Mouse (Mus musculus) spleen, postnatal 4 days (tissue): Measurements from ENCODE around the gene Slc37a4.
"Not testable (repeated sequence)": the region's sequence is repeated elsewhere in the genome, so short reads cannot be mapped to it uniquely, and the experiment has no call there.

Experiments used
- DNase-seq, 2 experiments: peaks; one replicate each; pipeline ENCODE4 v3.0.0; 2022; ENCODE audit warnings: low spot score in 2 of 2

Slc37a4 gene

DNA sequence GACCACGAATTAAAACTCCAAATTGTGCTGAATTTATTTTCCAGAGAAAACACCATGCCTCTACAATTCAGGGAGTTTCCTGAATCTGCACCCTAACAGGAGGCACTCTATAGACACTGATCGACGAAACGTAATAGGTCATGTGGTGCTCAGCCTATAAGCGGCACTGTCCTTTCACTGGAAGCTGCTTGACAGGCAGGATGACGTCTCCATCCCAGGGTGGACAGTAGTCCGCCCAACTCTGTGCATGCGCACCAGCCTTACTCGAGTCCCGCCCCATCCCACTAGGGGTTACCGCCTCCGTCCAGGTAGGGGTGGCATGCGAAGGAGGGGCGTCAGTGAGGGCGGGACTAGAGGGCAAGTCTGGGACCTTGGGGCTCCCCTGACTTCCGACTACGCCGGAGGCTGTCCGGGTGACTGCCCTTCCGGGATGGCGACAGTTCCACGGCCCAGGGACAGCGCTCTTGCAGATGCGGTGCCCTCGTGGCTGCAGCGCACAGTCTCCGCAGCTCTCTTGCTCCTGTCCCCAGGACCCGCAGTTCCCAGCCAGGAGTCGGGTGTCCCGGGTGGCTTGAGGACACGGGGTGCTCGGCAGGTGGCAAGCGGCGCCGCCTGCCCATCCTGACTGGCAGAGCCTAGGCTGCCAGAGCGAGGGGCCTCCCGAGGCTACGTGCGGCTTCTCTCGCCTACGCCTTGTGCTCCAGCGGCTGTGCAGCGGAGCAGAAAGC is at the start of gene Slc37a4:
Gene Slc37a4 (plus strand): TSS at position 169 of the 728 bp plus-strand sequence.
- peak; percentile 94 to 95 for DNase-seq

DNA sequence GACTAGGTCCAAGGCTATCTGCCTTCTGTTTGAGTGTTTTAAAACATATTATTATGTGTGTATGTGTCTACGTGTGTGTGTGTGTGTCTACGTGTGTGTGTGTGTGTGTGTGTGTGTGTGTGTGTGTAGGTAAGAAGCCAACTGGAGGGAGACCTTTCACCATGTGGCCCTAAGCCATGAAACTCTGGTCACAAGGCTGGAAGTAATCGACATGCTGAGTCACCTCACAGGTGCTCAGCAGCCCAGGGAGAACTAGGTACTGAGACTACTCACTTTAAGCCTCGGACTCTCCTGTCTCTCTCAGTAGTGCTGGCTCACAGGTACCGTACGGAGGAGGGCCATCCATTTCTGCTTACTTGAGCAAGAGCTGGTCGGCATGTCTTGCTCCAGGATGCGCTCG is 49.5 kb upstream of the Slc37a4 start:
- no peak for DNase-seq

DNA sequence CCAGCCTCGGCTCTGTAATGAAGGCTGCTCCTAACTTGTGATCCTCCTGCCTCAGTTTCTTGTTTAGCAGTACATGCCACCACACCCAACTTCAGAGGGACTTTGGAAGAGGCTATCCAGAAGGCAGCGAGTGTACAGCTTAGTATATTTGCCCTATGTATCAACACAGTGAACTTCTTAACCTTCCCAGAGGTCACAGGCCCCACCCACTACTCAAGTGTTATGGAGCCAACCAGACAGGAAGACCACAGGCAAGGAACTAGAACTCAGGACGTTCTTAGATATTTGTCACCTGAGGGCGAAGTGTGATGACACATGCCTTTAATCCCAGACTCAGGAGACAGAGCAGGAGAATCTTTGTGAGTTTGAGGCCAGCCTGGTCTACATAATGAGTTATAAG is 49.0 kb upstream of the Slc37a4 start:
- DNase-seq, result no peak

DNA sequence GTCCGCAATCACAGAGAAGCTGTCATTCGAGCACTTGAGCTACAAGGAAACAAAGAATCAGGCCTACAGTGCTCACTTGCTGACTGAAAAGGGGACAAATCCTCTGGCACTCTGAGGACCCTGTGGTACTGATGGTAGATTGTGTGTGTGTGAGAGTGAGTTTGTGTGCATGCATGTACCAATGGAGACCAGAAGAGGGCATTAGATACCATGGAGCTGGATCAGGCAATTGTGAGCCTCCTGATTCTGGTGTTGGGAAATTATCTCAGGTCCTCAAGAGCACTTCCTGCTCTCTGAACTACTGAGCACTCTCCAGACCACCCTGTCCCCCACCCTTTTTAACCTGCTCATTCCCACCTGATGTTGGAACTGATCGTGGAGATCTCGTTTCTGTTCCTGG is 48.1 kb upstream of the Slc37a4 start:
- no peak for DNase-seq

DNA sequence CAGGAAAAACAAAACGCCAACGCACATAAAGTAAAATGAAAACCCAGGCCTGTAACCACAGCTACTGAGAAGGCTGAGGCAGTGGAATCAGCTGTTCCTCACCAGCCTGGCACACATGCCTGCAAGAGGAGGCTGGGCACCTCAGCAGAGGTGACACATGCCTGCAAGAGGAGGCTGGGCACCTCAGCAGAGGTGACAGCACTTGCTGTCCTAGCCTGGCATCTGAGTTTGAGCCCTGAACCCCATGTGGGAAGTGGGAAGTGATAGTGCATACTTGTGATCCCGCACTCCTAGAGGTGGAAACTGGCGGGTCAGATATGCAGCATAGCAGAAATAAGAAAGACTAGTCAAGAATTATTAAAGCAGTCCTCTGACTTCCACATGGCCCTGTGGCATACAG is 45.3 kb upstream of the Slc37a4 start:
- DNase-seq, result no peak

DNA sequence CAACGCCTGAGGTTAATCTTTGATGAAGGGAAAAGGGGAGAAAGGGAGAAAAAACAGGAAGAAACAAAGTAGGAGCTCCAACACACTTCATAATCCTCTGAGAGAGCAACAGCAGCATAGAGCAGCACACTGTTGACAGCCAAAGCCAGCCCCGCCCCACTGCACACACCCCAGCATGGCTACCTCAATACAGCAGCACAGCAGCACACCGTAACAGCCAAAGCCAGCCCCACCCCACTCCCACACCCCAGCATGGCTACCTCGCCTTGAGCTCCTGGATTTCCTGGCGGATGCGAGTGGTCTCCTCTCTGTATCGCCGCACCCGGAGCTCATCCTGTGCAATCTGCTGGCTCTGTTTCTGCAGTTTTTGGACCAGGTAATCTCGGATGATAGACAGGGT is 44.3 kb upstream of the Slc37a4 start:
- DNase-seq, result no peak

DNA sequence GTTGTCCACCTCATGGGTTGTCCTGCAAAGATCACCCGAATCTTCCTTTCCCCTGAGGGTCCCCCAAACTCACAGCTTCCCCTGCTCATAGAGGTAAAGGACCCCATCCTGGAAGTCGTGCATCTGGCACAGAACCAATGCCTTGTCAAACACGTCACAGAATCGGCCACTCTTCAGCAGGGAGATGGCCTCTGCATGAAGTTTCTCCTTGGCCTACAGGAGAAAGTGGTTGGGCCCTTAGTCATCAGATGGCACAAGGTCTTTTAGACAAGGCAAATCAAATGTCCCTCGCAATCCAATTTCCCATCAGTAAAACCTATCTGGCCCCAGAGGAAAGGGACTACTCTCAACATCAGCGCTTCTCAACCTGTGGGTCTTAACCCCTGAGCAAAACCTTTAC is 43.5 kb upstream of the Slc37a4 start:
- DNase-seq, result no peak

DNA sequence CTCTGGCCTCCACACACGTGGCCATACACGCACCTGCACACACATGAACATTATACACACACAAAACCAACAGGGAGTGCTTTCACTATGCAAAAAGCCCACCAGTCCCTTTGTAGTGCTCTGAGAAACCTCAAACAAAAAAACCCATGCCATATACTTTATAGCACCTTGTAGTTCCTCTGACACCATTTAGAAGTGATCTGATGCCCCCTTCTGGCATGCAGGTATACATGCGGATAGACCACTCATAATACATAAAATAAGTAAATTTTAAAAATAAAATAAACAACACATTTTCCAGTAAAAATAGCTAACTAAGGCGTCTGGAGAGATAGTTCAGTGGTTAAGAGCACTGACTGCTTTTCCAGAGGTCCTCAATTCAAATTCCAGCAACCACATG is 39.4 kb upstream of the Slc37a4 start:
- DNase-seq, result peak in 1 of 2 experiments; percentile 22

DNA sequence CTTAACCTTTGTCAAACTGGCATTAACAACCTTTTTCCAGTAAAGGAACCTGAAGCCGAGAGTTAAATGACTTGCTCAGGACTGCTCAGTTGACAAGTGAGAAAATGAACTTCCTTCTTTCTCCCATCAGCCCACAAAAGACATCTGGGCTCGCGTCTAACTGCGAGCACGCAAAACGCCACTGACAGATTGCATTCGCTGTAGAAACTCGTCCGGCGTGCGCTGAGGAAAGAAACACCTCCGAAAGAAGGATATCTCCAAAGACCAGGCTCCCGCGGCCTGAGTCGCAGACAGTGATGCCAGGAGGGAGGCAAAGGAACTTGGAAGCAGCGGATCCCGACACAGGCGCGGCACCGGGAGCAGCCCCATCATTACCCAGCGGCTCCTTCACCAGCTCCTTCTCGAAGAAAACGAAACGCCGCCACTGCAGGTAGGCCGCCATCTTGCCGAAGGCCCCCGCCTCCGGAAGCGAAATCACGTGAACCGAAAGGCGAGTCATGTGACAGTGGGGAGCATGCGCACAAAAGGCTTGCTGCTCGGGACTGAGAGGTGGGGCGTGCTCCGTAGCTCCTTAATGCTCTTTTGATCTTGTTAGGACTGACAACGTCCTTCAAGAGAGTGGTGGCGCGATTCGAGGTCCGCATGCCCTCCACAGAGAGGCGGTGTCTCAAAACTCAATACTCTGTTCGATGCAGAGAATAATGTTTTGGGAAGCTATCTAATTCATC is 35.3 kb upstream of the Slc37a4 start, which contains the start of gene Vps11:
Gene Vps11 (minus strand): TSS at position 481 of the 728 bp plus-strand sequence.
- DNase-seq, result peak; percentile 96 to 98

DNA sequence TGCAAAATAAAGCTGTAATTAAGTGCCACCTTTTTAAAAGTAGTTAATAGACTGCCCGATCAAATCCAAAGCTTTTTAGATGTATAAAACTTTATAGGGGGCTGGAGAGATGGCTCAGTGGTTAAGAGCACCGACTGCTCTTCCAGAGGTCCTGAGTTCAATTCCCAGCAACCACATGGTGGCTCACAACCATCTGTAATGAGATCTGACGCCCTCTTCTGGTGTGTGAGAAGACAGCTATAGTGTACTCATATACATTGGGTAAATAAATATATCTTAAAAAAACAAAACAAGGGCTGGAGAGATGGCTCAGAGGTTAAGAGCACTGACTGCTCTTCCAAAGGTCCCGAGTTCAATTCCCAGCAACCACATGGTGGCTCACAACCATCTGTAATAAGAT is 34.7 kb upstream of the Slc37a4 start:
- not testable (repeated sequence) for DNase-seq

DNA sequence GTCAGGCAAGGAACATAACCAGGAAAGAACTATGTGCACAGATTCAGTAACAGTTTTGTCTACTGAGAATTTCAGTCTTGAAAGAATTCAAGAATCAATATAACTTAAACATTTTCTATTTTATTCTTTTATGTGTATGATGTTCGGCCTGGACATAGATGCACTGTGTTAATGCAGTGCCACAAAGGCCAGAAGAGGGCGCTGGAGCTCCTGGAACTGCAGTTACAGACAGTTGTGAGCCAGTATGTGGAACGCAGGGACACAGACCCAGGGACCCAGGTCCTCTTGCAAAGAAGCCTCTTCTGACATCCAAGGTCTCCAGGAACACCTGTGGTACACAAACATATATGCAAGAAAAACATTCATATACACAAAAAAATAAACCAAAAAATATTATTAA is 32.2 kb upstream of the Slc37a4 start:
- no peak for DNase-seq

DNA sequence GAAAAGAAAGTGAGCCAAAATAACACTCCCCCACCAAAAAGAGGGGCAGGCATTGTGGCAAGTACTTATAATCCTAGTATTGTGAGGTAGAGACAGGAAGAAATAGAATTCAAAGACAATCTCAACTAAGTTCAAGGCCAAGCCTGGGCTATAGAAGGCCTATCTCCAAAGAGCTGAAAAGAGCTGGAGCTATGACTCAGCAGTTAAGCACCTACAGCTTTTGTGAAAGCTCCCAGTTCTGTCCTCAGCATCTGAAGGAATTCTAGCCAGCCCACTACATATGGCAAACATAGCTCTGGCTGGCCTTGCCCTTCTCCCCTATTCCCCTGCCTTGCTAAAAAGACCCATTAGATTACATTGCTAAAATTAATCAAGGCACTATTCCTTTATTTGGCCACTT is 23.3 kb upstream of the Slc37a4 start:
- no peak for DNase-seq

DNA sequence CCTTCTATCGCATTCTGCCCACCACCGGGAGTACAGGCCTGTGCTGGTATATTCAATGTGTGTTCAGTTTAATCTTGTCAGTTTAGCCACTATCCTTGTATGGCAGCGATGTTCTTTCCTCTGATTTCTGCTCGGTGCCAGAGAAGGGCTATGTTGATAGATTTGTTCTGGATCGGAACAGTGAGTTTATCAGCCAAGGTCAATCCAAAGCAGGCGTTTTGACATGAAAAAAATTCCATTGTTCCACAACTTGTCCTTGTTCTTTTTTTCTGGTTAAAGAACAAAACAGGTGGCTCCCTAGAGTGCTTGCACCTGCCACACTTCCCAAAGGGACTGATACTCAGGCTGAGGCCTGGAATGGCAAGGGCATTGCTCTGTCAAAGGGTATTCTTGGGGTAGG is 20.5 kb upstream of the Slc37a4 start:
- DNase-seq, result no peak

DNA sequence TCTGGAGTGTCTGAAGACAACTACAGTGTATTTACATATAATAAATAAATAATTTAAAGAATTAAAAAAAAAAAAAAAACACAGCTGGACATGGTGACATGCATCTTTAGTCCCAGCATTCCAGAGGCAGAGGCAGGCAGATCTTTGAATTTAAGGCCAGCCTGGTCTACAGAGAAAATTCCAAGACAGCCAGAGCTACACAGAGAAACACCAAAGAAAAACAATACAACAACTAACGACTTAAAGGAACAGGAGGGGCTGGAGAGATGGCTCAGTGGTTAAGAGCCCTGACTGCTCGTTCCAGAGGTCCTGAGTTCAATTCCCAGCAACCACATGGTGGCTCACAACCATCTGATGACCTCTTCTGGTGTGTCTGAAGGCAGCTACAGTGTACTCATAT is 19.3 kb upstream of the Slc37a4 start:
- DNase-seq, result not testable (repeated sequence)

DNA sequence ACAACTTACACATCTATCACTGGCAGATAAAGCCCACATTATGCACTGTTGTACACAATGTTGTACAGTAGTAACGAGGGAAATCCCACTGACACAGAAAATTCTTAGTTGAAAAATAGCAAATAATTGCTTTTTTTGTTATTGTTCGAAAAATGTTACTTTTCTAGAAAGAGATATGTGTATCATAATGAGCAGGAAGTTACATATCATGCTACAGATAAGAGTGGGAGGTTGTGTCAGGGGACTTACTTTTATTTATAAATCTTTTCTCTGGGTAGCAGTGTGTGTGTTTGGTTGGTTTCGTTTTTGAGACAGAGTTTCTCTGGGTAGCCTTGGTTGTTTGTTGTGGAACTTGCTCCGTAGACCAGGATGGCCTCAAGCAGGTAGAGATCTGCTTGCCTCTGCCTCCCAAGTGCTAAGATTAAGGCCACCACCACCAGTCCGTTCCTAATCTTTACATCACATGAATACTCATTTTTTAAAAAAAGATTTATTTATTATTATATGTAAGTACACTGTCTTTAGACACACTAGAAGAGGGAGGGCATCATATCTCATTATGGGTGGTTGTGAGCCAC is 18.4 kb upstream of the Slc37a4 start:
- DNase-seq, result no peak

DNA sequence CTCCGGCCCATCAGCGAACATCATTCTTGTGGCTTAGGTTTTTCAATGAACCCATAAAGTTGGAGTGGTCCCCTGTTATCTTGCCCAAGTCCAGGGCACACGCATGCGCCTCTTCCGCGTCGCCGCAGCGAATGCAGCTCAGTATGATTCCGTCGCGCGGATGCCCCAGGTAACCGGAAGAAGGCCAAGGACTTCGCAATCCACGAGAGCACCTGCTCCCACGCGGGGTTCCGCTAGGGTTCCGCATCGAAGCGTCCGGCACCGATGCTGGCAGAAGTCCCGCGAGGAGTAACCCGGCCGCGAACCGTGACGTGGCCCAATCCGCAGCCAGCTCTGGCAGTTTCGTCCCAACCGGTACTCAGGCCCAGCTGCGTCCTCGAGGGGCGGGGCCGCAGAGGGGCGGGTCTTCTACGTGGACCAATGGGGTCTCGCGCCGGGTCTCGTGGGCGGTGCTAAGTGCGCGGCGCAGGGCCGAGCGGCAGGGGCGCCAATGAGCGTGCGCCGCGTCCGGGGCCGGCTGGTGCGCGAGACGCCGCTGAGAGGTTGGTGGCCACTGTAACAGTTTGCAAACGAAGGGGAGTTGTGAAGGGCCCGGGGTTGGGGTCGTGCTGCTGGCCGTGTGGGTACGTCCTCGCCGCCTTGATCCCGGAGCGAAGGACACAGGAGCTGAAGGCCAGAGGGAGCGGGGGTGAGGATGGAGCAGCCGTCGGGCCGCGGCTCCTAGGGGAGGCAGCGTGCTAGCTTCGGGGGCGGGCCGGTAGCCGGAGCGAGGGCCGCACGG is 17.4 kb upstream of the Slc37a4 start, which contains the start of gene Hyou1:
Gene Hyou1 (plus strand): TSS at position 437 of the 781 bp plus-strand sequence.
- DNase-seq, result peak; percentile 99 to 100

DNA sequence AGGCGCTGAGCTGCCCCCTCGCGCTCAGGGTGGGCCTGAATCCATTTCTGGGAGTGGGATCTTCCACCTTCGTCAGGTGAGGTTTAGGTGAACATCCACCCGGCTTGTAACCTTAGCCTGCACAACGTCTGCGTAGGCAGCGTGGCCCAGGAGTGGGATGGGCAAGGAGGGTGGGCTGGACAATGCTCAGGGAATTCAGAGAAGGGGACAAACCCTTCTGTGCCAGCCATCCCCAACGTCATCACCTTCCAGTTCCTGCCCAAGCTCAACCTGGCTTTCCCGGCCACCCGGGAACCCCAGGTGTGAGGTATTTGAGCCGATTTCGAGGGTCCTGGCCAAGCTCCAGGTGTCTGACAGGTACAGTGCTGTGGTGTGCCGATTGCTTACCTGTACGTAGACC is 16.8 kb upstream of the Slc37a4 start:
- DNase-seq, result no peak

DNA sequence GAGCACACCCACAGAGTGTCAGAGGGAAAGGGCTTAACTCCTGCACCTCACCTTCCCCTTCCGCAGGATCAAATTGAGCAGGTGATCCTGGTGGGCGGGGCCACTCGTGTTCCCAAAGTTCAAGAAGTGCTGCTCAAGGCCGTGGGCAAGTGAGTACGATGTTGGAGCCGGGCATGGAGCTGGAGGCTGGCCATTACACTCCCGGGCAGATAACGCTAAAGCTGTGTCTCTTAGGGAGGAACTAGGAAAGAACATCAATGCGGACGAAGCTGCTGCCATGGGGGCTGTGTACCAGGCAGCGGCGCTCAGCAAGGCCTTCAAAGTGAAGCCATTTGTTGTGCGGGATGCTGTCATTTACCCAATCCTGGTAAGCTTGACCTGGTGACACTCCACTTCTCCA is 12.1 kb upstream of the Slc37a4 start:
- DNase-seq, result no peak

DNA sequence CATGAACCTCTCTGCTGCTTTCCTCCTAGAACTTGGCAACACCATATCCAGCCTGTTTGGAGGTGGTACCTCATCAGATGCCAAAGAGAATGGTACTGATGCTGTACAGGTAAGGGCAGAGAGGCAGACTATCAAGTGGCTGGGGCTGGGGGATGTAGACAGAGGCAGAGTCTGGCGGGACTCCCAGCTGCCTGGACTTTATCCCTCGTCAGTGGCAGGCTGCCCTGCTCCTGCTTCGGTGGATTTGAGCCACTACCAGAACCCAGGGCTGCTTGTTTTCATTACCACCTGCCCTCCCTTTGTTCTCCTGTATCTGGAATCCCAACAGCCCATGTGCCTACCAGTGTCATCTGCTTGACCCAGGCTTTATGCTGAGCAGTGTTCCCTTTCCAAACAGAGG is 9.4 kb upstream of the Slc37a4 start:
- DNase-seq, result no peak

DNA sequence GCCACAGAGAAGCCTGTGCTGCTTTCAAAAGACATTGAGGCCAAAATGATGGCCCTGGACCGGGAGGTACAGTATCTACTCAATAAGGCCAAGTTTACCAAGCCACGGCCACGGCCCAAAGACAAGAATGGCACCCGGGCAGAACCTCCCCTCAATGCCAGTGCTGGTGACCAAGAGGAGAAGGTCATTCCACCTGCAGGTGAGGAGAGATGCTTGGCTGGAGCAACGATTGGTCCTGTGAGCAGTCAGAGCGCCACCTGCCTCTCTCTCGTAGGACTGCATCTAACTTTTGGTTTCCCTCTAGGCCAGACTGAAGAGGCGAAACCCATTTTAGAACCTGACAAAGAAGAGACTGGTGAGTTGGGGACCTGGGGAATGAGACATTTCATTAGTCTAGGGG is 7.4 kb upstream of the Slc37a4 start:
- peak; percentile 55 to 84 for DNase-seq

DNA sequence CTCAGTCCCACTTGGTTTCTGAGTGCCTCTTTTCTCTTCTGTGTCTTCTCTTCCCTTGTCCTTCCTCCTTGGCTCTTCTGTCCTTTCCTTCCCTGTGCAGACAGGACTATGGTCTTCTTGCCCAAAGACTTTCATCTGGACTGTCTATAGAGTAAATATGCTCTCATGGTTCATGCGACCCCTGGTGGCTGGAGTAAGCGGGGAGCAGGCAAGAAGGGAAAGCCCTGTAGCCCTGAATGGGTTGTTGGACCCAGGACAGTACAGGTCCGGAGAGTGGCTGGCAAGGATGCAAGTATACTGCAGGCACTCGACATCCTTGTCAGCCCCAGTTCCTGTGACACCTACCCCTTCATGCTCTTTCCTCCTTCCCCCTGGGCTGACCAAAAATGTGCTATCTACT is 5.2 kb upstream of the Slc37a4 start:
- peak; percentile 80 to 92 for DNase-seq

DNA sequence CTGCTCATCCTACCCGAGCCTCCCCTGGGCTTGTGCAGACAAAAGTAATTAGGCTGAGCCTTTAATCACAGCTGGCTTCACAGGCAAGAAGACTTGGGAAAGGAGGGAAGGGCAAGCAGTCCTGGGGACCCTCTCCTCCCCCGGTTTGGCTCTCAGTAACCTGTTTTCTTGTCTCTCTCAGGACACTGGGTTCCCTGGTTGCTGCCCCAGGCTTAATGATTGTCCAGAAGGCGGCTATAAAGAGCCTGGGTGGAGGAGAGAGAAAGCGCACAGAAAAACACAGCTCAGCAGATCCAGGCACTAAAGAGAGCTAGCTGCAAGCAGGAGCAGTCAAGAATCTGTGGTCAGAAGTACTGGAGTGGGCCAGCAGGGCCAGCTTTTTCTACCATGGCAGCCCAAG is 1.4 kb downstream of the Slc37a4 start:
- no peak for DNase-seq
